Mouse (Mus musculus) spleen, adult 18-20 months (tissue): ENCODE data around the gene Tmem86a.

Source experiments
- DNase-seq, 2 experiments: peaks; one replicate each; pipeline ENCODE4 v3.0.0; 2022; ENCODE audit warnings: mixed read lengths in 2 of 2

Tmem86a gene

GRCm38 (mm10) chr7:47030517-47031193 lies 19.7 kb upstream of the Tmem86a start:
- no peak for DNase-seq

DNA sequence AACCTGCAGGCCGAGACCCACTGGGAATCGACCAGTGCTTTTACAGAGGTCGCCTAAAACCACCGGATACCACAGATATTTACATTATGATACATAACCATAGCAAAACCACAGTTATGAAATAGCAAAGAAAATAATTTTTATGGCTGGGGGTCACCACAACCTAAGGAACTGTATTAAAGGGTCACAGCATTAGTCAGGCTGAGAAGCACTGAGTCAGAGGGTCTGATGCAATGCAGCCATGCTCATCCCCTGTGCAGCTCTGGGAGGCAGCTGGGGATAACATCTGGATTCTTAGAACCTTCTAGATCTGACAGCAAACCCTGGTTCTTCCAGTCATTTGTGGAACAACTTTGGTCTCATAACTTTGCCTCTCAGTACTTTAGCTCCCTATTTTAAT lies 19.0 kb upstream of the Tmem86a start:
- DNase-seq, result no peak

DNA sequence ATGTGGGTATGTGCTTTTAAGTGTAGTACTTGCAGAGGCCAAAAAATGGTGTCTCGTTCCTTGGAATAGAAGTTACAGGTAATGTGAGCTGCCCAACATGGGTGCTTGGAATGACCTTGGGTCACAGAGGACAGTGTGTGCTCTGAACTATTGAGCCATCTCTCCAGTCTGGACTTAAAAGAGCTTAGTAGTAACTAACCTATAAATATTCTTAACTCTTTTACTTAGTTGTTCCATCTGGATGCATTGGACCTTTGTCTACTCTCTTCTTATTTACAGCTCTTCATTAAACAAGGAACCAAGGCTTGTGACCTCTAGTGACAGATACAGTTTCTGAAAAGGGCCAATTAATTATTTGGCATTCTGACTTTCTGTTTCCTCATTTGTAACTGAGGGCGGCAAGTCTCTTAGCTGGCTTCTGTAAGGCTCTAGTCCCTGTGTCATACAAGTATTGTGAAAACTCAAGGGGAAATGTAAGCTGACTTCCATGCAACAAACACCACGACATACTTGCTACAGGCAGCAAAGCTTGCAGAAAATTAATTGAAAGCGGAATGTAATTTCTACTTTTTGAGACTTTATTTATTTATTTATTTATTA lies 15.5 kb upstream of the Tmem86a start:
- no peak for DNase-seq

DNA sequence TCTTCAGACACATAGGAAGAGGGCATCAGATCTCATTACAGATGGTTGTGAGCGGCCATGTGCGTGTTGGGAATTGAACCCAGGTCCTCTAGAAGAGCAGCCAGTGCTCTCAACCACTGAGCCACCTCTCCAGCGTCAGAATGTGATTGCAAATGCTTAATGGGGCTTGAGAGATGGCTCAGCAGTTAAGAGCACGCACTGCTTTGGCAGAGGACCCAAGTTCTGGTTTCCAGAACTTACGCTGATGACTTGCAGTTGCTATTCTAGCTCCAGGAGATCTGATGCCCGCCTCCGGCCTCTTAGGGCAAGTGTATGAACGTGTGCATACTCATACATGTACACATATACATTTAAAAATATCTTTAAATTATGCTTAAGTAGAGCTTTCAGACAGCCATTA lies 15.0 kb upstream of the Tmem86a start:
- no peak for DNase-seq

- DNase-seq, result no peak
These were observed 8.7 kb upstream of the Tmem86a start for GRCm38 (mm10) chr7:47041706-47042105.

- no peak for DNase-seq
These were observed 8.3 kb upstream of the Tmem86a start for GRCm38 (mm10) chr7:47042121-47042520.

DNA sequence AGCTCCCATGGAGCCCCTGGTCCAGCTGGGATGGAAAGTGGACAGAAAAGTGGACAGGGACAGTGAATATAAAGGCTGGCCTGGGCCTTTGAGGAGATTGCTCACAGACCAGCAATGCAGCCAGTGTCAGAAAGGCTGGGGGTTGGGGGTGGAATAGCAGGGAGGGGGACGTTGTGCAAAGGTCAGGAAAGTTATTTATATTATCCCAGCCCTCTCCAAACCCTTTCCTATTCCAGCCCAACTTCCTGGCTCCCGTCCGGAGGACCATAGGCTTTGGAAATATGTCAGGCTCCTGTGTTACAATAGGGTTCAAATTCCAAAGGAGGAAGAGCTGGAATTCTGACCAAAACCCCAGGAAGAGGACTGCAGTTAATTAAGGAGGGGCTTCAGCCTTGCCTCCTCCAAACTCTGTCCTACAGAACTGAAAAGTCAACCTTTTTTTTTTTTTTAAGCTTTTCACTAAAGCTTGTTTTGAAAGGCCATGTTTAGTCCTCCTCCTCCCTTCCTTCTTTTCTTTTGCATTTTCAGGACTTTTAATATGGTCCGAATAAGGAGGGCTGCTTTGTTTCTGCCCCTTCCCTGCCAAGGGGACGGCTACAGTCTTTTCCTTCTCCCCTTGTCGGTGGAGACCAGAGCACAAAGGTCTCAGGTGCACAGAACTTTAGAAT lies 7.4 kb upstream of the Tmem86a start:
- DNase-seq, result no peak

DNA sequence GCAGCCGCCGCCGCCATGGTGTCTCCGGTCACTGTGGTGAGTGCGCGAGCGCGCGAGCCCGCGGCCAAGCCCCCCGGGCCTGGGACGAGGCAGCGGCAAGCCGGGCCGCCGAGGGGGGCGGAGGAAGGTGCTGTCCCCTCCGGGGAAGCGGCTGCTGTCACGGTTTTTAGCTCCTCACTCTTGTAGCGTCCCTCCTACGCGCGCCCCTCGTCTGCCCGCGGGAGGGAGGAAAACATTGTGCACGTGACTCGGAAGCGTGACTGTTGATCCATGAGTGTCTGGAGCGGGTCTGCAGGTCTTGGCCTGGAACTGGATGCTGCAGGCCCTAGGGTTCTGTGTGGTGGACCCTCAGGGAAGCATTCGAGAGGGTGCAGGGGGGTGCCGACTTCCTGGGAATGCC lies 365 bp downstream of the Tmem86a start:
- no peak for DNase-seq

- DNase-seq, result peak; percentile 51 to 56
These were observed 1.2 kb downstream of the Tmem86a start for GRCm38 (mm10) chr7:47051404-47052151.

DNA sequence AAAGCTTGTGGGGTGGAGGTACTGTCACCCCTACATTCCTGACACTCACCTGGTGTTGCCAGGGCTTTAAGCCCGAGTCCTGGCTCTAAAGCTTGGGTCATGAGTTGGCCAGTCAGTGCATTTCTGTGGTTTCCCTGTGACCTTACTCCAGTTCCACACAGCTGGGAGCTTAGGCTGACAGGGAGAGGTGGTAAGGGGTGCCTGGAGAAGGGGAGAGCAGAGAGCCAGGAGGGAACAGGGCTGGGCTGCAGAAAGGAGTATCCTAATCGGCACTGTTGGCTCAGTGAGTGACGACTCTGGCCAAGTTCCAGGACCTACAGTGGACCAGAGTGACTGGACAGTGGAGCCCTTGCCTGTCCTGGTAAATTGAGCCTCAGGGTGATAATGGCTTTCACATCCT lies 1.9 kb downstream of the Tmem86a start:
- DNase-seq, result no peak

DNA sequence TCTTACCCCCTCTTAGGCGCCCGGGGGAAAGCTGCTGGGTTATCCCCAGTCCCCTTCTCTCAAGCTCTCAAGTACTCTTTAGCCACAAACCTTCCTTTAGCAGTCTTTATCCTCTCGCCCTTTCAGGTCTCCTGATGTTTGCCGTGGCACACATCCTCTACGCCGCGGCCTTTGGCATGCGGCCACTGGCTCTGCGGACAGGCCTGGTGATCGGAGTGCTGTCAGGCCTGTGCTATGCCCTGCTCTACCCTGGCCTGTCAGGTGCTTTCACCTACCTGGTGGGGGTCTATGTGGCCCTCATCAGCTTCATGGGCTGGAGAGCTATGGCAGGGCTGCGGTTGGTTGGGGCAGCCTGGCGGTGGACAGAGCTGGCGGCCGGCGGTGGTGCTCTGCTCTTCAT lies 2.9 kb downstream of the Tmem86a start:
- DNase-seq, result no peak

DNA sequence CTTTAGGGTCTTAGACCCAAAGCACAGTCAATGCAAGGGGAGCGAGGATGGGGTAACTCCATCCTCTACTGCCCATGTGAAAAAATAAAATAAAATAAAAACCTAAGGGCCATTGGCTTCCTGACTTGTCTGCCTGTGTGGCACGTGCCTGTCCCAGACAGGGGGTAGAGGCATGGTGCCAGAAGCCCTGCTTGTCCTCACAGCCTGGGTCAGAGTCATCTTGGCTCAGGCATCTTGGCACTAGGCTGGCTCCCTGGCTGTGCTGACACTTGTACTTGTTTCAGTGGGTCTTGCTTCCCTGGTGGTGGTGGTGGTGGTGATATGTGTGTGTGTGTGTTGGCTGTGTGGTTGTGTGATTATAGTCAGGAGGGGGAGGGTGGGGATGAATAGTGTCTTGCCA lies 4.3 kb downstream of the Tmem86a start:
- no peak for DNase-seq

DNA sequence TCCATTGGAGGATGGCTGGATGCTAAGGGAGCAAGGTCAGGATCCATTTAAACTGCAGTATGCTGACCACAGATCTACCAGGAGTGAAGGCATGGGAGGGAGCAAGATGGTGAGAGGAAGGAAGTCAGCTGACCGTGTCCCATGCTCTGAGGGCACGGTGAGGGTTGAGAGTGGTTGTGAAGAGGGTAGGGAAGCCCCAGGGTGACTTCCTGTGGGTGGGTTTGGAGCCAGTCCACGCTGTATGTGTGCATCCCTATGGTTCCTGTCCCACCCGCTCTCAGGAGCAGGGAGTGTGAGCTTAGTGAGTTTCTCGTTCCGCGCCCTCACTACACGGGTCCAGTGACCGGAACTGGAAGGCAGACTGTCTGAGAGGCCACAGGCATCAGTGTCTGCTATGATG lies 5.3 kb downstream of the Tmem86a start:
- peak; percentile 21 to 24 for DNase-seq

DNA sequence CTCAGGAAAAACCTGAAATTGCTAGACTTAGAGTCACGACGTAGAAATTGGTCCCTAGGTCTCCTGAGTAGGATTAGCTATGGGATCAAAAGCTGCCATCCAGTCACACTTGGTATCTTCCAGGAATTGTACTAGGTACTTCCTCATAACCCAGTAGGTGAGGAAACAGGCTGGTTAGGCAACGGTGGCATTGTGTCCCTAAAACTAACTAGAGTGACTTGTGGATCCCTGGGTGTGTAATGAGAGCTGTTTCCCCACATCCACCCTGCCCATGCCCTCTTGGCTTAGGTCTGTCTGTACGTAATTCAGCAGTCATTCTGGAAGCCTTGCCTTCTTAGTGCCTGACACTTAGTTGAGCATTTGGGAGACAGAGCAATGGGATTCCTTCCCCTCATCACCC lies 5.9 kb downstream of the Tmem86a start:
- no peak for DNase-seq

- no peak for DNase-seq
These were observed 8.9 kb downstream of the Tmem86a start for GRCm38 (mm10) chr7:47059339-47059738.

GRCm38 (mm10) chr7:47061560-47061959 lies 11.2 kb downstream of the Tmem86a start:
- DNase-seq, result no peak

GRCm38 (mm10) chr7:47066942-47067341 lies 16.5 kb downstream of the Tmem86a start:
- no peak for DNase-seq

- no peak for DNase-seq
These were observed 17.5 kb downstream of the Tmem86a start for GRCm38 (mm10) chr7:47067879-47068278.

- DNase-seq, result no peak
These were observed 22.1 kb downstream of the Tmem86a start for GRCm38 (mm10) chr7:47072551-47072950.

GRCm38 (mm10) chr7:47073536-47074521 lies 23.4 kb downstream of the Tmem86a start:
- no peak for DNase-seq

DNA sequence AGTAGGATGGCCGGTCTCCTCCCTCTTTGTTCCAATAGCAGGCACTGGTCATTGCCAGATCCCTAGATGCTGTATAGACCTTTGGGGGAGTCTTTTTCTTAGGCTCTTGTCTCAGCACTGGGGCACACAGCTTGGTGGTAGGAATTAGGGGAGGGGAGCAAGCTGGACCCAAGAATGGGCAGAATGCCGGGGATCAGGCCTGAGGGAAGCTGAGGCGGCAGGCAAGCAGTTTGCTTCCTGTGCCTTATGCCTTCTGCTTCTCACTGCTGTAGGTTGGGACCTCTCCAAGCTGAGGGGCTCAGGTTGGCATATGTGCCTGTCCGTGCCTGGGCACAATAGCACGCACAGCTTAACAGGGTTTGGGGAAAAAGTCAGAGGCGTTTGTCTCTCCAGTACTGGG lies 25.8 kb downstream of the Tmem86a start:
- no peak for DNase-seq

- DNase-seq, result no peak
These were observed 26.3 kb downstream of the Tmem86a start for GRCm38 (mm10) chr7:47076729-47077128.
